Mouse (Mus musculus) G1E (cell line): ENCODE measurements around the gene Sf3a2. TPM values are rescaled to one million over a fixed set of nuclear protein-coding genes. Genes with fewer than 3 reads are reported as not detected.

Source experiments
- ATAC-seq: 2 replicates; pipeline ENCODE4 v1.8.0; 2016; ENCODE audit warnings: mild to moderate bottlenecking; ENCODE audit not compliant: insufficient number of reproducible peaks, poor library complexity, low FRiP score, severe bottlenecking; ENCODE audit errors: extremely low read depth
- DNase-seq: peaks from one replicate; pipeline ENCODE4 v3.0.0; 2012; ENCODE audit warnings: low spot score
- H3K27me3 ChIP-seq: 2 replicates; pipeline ENCODE4 v1.6.1; 2012; ENCODE audit warnings: mild to moderate bottlenecking, low read length, inconsistent platforms; ENCODE audit not compliant: insufficient read depth
- H3K36me3 ChIP-seq: replicated peaks from 2 replicates; pipeline ENCODE3; 2012; ENCODE audit warnings: mild to moderate bottlenecking, inconsistent platforms
- H3K4me1 ChIP-seq: 2 replicates; pipeline ENCODE4 v1.6.1; 2012; ENCODE audit warnings: low read depth, low read length, inconsistent platforms, mixed read lengths; ENCODE audit not compliant: insufficient read depth
- H3K4me3 ChIP-seq: 2 replicates; pipeline ENCODE4 v1.5.1; 2012; ENCODE audit warnings: low read depth, mild to moderate bottlenecking, inconsistent platforms, low read length, moderate library complexity, mixed read lengths
- H3K9me3 ChIP-seq: replicated peaks from 2 replicates; pipeline ENCODE4 v1.6.1; 2012; ENCODE audit warnings: inconsistent platforms
- CTCF ChIP-seq: IDR thresholded peaks from 2 replicates; pipeline ENCODE4 v1.5.1; 2012; ENCODE audit warnings: low read depth, low read length, inconsistent platforms, mixed read lengths
- GATA1 ChIP-seq: IDR thresholded peaks from 2 replicates; pipeline ENCODE4 v1.6.1; 2012; ENCODE audit warnings: borderline replicate concordance, low read length, inconsistent platforms, mixed read lengths
- GATA2 ChIP-seq: IDR thresholded peaks from 2 replicates; pipeline ENCODE4 v1.6.1; 2012; ENCODE audit warnings: low read depth, low read length, inconsistent platforms, borderline replicate concordance
- POLR2AphosphoS5 ChIP-seq: IDR thresholded peaks from 2 replicates; pipeline ENCODE4 v1.6.1; 2012; ENCODE audit warnings: low read depth, low read length, inconsistent platforms; ENCODE audit not compliant: insufficient replicate concordance
- TAL1 ChIP-seq: conservative IDR thresholded peaks from 2 replicates; pipeline ENCODE4 v1.6.1; 2012; ENCODE audit warnings: low read depth, low read length, inconsistent platforms, mixed read lengths
- polyA plus RNA-seq: library from polyadenylated mRNA; stranded (reverse); fragments of >175 nt; gene quantifications from 2 replicates; pipeline ENCODE4 v1.2.3, GENCODE M21; 2012
- total RNA-seq, 2 experiments: library from RNA; stranded (forward) in 1 of 2; stranded (reverse) in 1 of 2; fragments of 200-1000 nt in 1 of 2; fragments of >200 nt in 1 of 2; fragmentation: Nextera tagmentation in 1 of 2; gene quantifications; 2 replicates each; pipeline ENCODE4 v1.2.3; 2014 to 2017

Sf3a2 gene
- total and polyA plus RNA-seq, 3 experiments = 8.7 to 652 (median 142) TPM

- no peaks in the 10 kb centered on the region for H3K9me3 ChIP-seq
- TF ChIP-seq GATA2 (no peak), CTCF (no peak), TAL1 (no peak), GATA1 (no peak), POLR2AphosphoS5 (no peak)
- peaks cover 69% of the 10 kb centered on the region for H3K27me3 ChIP-seq
- ATAC-seq (no peak), DNase-seq (no peak)
- H3K4me1 ChIP-seq = peaks cover 25% of the 10 kb centered on the region
- peaks cover 12% of the 10 kb centered on the region for H3K36me3 ChIP-seq
- H3K4me3 ChIP-seq = no peak overlapping the region
Measured at GRCm38 (mm10) chr10:80845055-80845693, 47.2 kb downstream of the Sf3a2 start.

- Histone ChIP-seq H3K36me3 (peaks cover 17% of the 10 kb centered on the region), H3K9me3 (no peaks in the 10 kb centered on the region), H3K4me3 (no peak overlapping the region), H3K4me1 (peaks cover 30% of the 10 kb centered on the region), H3K27me3 (peaks cover 63% of the 10 kb centered on the region)
- no peak for ATAC-seq
- TF ChIP-seq TAL1 (no peak), CTCF (no peak), GATA1 (no peak), POLR2AphosphoS5 (no peak), GATA2 (no peak)
- DNase-seq = no peak
Measured at GRCm38 (mm10) chr10:80845732-80846131, 47.7 kb downstream of the Sf3a2 start.

- Histone ChIP-seq H3K4me1 (peaks cover 52% of the 10 kb centered on the region), H3K4me3 (no peak overlapping the region; the same call in 1 of the 2 replicates), H3K36me3 (peaks cover 45% of the 10 kb centered on the region), H3K9me3 (no peaks in the 10 kb centered on the region), H3K27me3 (peaks cover 35% of the 10 kb centered on the region)
- ATAC-seq (peak; percentile 85), DNase-seq (peak; percentile 76)
- TF ChIP-seq POLR2AphosphoS5 = no peak
Measured at GRCm38 (mm10) chr10:80848571-80848970, 50.6 kb downstream of the Sf3a2 start.

Other genes with a start within 250 kb of the Sf3a2 start
Only the 20 nearest of the 27 such genes appear.
- gene Adat3, start 195.3 kb upstream of the Sf3a2 start, total RNA-seq (2014; fragmentation: Nextera tagmentation) = not detected in 2 replicates
- gene Adat3, start 195.3 kb upstream of the Sf3a2 start, total RNA-seq (2017) = 1.2 and 1.6 TPM in 2 replicates
- gene Adat3, start 195.3 kb upstream of the Sf3a2 start, polyA plus RNA-seq = 19.4 and 23.5 TPM in 2 replicates
- gene Gm49322, start 192.2 kb upstream of the Sf3a2 start, total RNA-seq (2014; fragmentation: Nextera tagmentation) = 1.1 and 2.2 TPM in 2 replicates
- gene Gm49322, start 192.2 kb upstream of the Sf3a2 start, total RNA-seq (2017) = 0.82 and 1.2 TPM in 2 replicates
- 2.4 and 2.8 TPM in 2 replicates for gene Gm49322, start 192.2 kb upstream of the Sf3a2 start, polyA plus RNA-seq
- gene Csnk1g2, start 175.4 kb upstream of the Sf3a2 start, total RNA-seq (2014; fragmentation: Nextera tagmentation) = 91.3 and 110 TPM in 2 replicates
- 189 and 193 TPM in 2 replicates for gene Csnk1g2, start 175.4 kb upstream of the Sf3a2 start, total RNA-seq (2017)
- gene Csnk1g2, start 175.4 kb upstream of the Sf3a2 start, polyA plus RNA-seq = 470 and 513 TPM in 2 replicates
- gene Btbd2, start 141.1 kb upstream of the Sf3a2 start, total RNA-seq (2014; fragmentation: Nextera tagmentation) = 11.1 and 19.7 TPM in 2 replicates
- gene Btbd2, start 141.1 kb upstream of the Sf3a2 start, total RNA-seq (2017) = 17.9 and 19.2 TPM in 2 replicates
- gene Btbd2, start 141.1 kb upstream of the Sf3a2 start, polyA plus RNA-seq = 96.3 and 102 TPM in 2 replicates
- 127 and 140 TPM in 2 replicates for gene Mknk2, start 120.1 kb upstream of the Sf3a2 start, total RNA-seq (2014; fragmentation: Nextera tagmentation)
- gene Mknk2, start 120.1 kb upstream of the Sf3a2 start, total RNA-seq (2017) = 70.4 and 72.2 TPM in 2 replicates
- 455 and 521 TPM in 2 replicates for gene Mknk2, start 120.1 kb upstream of the Sf3a2 start, polyA plus RNA-seq
- gene Mob3a, start 96.2 kb upstream of the Sf3a2 start, total RNA-seq (2014; fragmentation: Nextera tagmentation) = 44.4 and 52.8 TPM in 2 replicates
- gene Mob3a, start 96.2 kb upstream of the Sf3a2 start, total RNA-seq (2017) = 53.8 and 61.8 TPM in 2 replicates
- gene Mob3a, start 96.2 kb upstream of the Sf3a2 start, polyA plus RNA-seq = 45.8 and 54.2 TPM in 2 replicates
- gene Izumo4, start 96.0 kb upstream of the Sf3a2 start, total RNA-seq (2014; fragmentation: Nextera tagmentation) = 2.3 and 7.4 TPM in 2 replicates
- gene Izumo4, start 96.0 kb upstream of the Sf3a2 start, total RNA-seq (2017) = 5.9 and 10.3 TPM in 2 replicates
- 7.5 and 8.2 TPM in 2 replicates for gene Izumo4, start 96.0 kb upstream of the Sf3a2 start, polyA plus RNA-seq
- gene Ap3d1, start 55.9 kb upstream of the Sf3a2 start, total RNA-seq (2014; fragmentation: Nextera tagmentation) = 121 and 133 TPM in 2 replicates
- gene Ap3d1, start 55.9 kb upstream of the Sf3a2 start, total RNA-seq (2017) = 72.3 and 88.3 TPM in 2 replicates
- 37.4 and 39.4 TPM in 2 replicates for gene Ap3d1, start 55.9 kb upstream of the Sf3a2 start, polyA plus RNA-seq
- gene Dot1l, start 43.0 kb upstream of the Sf3a2 start, total RNA-seq (2014; fragmentation: Nextera tagmentation) = 95.3 and 105 TPM in 2 replicates
- 8.7 and 9.0 TPM in 2 replicates for gene Dot1l, start 43.0 kb upstream of the Sf3a2 start, total RNA-seq (2017)
- 118 and 121 TPM in 2 replicates for gene Dot1l, start 43.0 kb upstream of the Sf3a2 start, polyA plus RNA-seq
- gene Plekhj1, start 428 bp downstream of the Sf3a2 start, total RNA-seq (2014; fragmentation: Nextera tagmentation) = 122 and 192 TPM in 2 replicates
- gene Plekhj1, start 428 bp downstream of the Sf3a2 start, total RNA-seq (2017) = 58.1 and 68.0 TPM in 2 replicates
- gene Plekhj1, start 428 bp downstream of the Sf3a2 start, polyA plus RNA-seq = 285 and 325 TPM in 2 replicates
- 1.7 and 1.8 TPM in 2 replicates for gene Amh, start 7.0 kb downstream of the Sf3a2 start, total RNA-seq (2014; fragmentation: Nextera tagmentation)
- 0.17 and 0.27 TPM in 2 replicates for gene Amh, start 7.0 kb downstream of the Sf3a2 start, total RNA-seq (2017)
- 1.6 and 1.8 TPM in 2 replicates for gene Amh, start 7.0 kb downstream of the Sf3a2 start, polyA plus RNA-seq
- gene Jsrp1, start 15.3 kb downstream of the Sf3a2 start, total RNA-seq (2014; fragmentation: Nextera tagmentation) = not detected in 2 replicates
- gene Jsrp1, start 15.3 kb downstream of the Sf3a2 start, total RNA-seq (2017) = not detected in 2 replicates
- 0.07 and 0.09 TPM in 2 replicates for gene Jsrp1, start 15.3 kb downstream of the Sf3a2 start, polyA plus RNA-seq
- 310 and 444 TPM in 2 replicates for gene Oaz1, start 28.5 kb downstream of the Sf3a2 start, total RNA-seq (2014; fragmentation: Nextera tagmentation)
- 228 and 347 TPM in 2 replicates for gene Oaz1, start 28.5 kb downstream of the Sf3a2 start, total RNA-seq (2017)
- 1,655 and 2,091 TPM in 2 replicates for gene Oaz1, start 28.5 kb downstream of the Sf3a2 start, polyA plus RNA-seq
- gene Lingo3, start 45.8 kb downstream of the Sf3a2 start, total RNA-seq (2014; fragmentation: Nextera tagmentation) = not detected in 2 replicates
- gene Lingo3, start 45.8 kb downstream of the Sf3a2 start, total RNA-seq (2017) = 0.05 and 0.06 TPM in 2 replicates
- not detected in 2 replicates for gene Lingo3, start 45.8 kb downstream of the Sf3a2 start, polyA plus RNA-seq
- gene Lsm7, start 57.0 kb downstream of the Sf3a2 start, total RNA-seq (2014; fragmentation: Nextera tagmentation) = 51.2 and 53.5 TPM in 2 replicates
- 282 and 373 TPM in 2 replicates for gene Lsm7, start 57.0 kb downstream of the Sf3a2 start, total RNA-seq (2017)
- gene Lsm7, start 57.0 kb downstream of the Sf3a2 start, polyA plus RNA-seq = 226 and 269 TPM in 2 replicates
- gene Sppl2b, start 57.1 kb downstream of the Sf3a2 start, total RNA-seq (2014; fragmentation: Nextera tagmentation) = 46.0 and 55.1 TPM in 2 replicates
- gene Sppl2b, start 57.1 kb downstream of the Sf3a2 start, total RNA-seq (2017) = 18.0 and 22.1 TPM in 2 replicates
- gene Sppl2b, start 57.1 kb downstream of the Sf3a2 start, polyA plus RNA-seq = 76.6 and 92.5 TPM in 2 replicates
- not detected in 2 replicates for gene Tmprss9, start 73.7 kb downstream of the Sf3a2 start, total RNA-seq (2014; fragmentation: Nextera tagmentation)
- gene Tmprss9, start 73.7 kb downstream of the Sf3a2 start, total RNA-seq (2017) = 0.05 and 0.06 TPM in 2 replicates
- 0.02 TPM in 1 of 2 replicates, not detected in the other for gene Tmprss9, start 73.7 kb downstream of the Sf3a2 start, polyA plus RNA-seq
- 34.0 and 51.2 TPM in 2 replicates for gene Timm13, start 102.8 kb downstream of the Sf3a2 start, total RNA-seq (2014; fragmentation: Nextera tagmentation)
- gene Timm13, start 102.8 kb downstream of the Sf3a2 start, total RNA-seq (2017) = 70.4 and 75.5 TPM in 2 replicates
- gene Timm13, start 102.8 kb downstream of the Sf3a2 start, polyA plus RNA-seq = 295 and 345 TPM in 2 replicates
- 3.0 and 3.1 TPM in 2 replicates for gene Lmnb2, start 120.0 kb downstream of the Sf3a2 start, total RNA-seq (2014; fragmentation: Nextera tagmentation)
- 4.8 and 5.5 TPM in 2 replicates for gene Lmnb2, start 120.0 kb downstream of the Sf3a2 start, total RNA-seq (2017)
- gene Lmnb2, start 120.0 kb downstream of the Sf3a2 start, polyA plus RNA-seq = 10.2 and 11.9 TPM in 2 replicates
- gene Gadd45b, start 131.9 kb downstream of the Sf3a2 start, total RNA-seq (2014; fragmentation: Nextera tagmentation) = 2.1 and 5.7 TPM in 2 replicates
- 1.1 and 1.9 TPM in 2 replicates for gene Gadd45b, start 131.9 kb downstream of the Sf3a2 start, total RNA-seq (2017)
- 2.8 and 3.7 TPM in 2 replicates for gene Gadd45b, start 131.9 kb downstream of the Sf3a2 start, polyA plus RNA-seq